Mouse (Mus musculus): ENCODE data around the gene Acad10.

DNA sequence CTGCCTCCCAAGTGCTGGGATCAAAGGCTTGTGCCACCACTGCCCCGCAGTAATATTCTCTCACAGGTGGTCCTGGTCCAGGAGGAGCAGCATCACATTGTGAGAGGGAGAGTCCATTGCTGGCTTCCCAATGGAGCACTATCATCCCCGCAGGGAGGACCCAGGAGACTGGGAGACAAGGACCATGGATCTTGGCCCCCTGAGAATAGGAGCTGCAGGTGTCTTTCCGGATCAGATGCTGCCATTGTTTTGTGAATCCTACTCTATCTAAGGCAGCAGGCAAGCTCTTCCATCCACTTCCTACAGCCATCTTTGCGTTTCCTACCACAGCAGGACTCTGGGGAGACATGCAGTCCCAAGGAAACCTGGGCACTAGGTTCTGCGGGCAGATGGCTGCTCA lies 74.6 kb downstream of the Acad10 start:
- TF ChIP-seq GATA1 (IDR thresholded peaks at IDR 0.05; ENCODE audit: borderline replicate concordance, low read length) (no peak), FLI1 (IDR thresholded peaks at IDR 0.05; ENCODE audit: low read length) (no peak)
